Mouse (Mus musculus): ENCODE data around the gene Dppa1.

DNA sequence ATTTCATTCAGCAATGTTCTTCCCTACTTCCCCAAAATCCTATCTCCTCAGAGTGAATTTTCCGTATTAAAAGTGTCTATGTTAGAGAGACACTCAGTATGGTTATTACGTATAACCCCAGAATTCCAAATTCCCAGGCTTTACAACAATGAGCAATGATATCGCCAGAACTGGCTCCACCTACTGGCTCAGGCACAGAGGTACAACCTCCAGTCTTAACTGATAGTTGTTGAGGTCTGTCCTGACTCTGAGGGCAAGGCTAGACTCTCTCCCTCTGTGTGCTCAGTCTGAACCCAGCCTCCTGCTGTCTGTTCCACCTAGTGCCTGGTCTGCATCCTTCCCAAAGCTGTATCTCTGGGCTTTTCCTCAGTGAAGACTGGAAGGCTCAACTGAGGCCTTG, 2.6 kb upstream of the Dppa1 start:
- TF ChIP-seq CTCF (IDR thresholded peaks at IDR 0.05; ENCODE audit: borderline replicate concordance, extremely low read depth, insufficient read depth, insufficient read length) (peak; percentile 66; the same call in 1 of the 2 replicates), POLR2A (IDR thresholded peaks at IDR 0.05; ENCODE audit: borderline replicate concordance, extremely low read depth, insufficient read depth, insufficient read length, poor library complexity, severe bottlenecking) (no peak)

Measured in brain, embryonic 14.5 days (tissue).